Mouse (Mus musculus) stomach, embryonic 16.5 days (tissue): ENCODE results near the gene Gp9. TPM values are rescaled to one million over a fixed set of nuclear protein-coding genes. Genes with fewer than 3 reads are reported as not detected.

Source experiments
- ATAC-seq: fragments of 200-750 bp; cut with Nextera tagmentation; 2 replicates; pipeline ENCODE4 v1.8.0; 2017; ENCODE audit warnings: moderate number of reproducible peaks, moderate TSS enrichment; ENCODE audit not compliant: insufficient read depth, low FRiP score
- H3K27ac ChIP-seq: fragments of 300-500 bp; sonication (generic); 2 replicates; pipeline ENCODE4 v1.5.1; 2014; ENCODE audit warnings: low read length
- H3K27me3 ChIP-seq: fragments of 300-500 bp; sonication (generic); 2 replicates; pipeline ENCODE4 v1.6.1; 2014; ENCODE audit warnings: low read length, control low read depth, mixed read lengths; ENCODE audit not compliant: control insufficient read depth, insufficient read depth
- H3K36me3 ChIP-seq: fragments of 300-500 bp; sonication (generic); 2 replicates; pipeline ENCODE4 v1.6.1; 2014; ENCODE audit warnings: low read length; ENCODE audit not compliant: control insufficient read depth, insufficient read depth
- H3K4me1 ChIP-seq: fragments of 300-500 bp; sonication (generic); 2 replicates; pipeline ENCODE4 v1.6.1; 2014; ENCODE audit warnings: low read length, control low read depth, mixed read lengths; ENCODE audit not compliant: control insufficient read depth, insufficient read depth
- H3K4me2 ChIP-seq: fragments of 300-500 bp; sonication (generic); 2 replicates; pipeline ENCODE4 v1.6.1; 2014; ENCODE audit warnings: low read depth, low read length, mixed read lengths
- H3K4me3 ChIP-seq: fragments of 300-500 bp; sonication (generic); replicated peaks from 2 replicates; pipeline ENCODE4 v1.5.1; 2014; ENCODE audit warnings: mild to moderate bottlenecking, low read length
- H3K9ac ChIP-seq: fragments of 300-500 bp; sonication (generic); 2 replicates; pipeline ENCODE4 v1.6.1; 2014; ENCODE audit warnings: low read length
- H3K9me3 ChIP-seq: fragments of 300-500 bp; sonication (generic); replicated peaks from 2 replicates; pipeline ENCODE4 v1.6.1; 2016; ENCODE audit warnings: low read length, control low read depth; ENCODE audit not compliant: control insufficient read depth
- WGBS: fragments of 180-500 bp; shearing (Covaris S2); extraction: QIAGEN DNeasy Blood & Tissue Kit; methylation state at CpG from one replicate; pipeline ENCODE4 v1.1.7; 2014; 5-methylcytosine and 5-hydroxymethylcytosine counted together
- polyA plus RNA-seq: library from polyadenylated mRNA; unstranded; fragments of >200 nt; fragmentation: Nextera tagmentation; extraction: Ambion mirVana; gene quantifications from 2 replicates; pipeline ENCODE4 v1.2.1, GENCODE M21; 2015

Gp9 gene
- polyA plus RNA-seq, 1 experiment from 2014 or later = 1.4 TPM

DNA sequence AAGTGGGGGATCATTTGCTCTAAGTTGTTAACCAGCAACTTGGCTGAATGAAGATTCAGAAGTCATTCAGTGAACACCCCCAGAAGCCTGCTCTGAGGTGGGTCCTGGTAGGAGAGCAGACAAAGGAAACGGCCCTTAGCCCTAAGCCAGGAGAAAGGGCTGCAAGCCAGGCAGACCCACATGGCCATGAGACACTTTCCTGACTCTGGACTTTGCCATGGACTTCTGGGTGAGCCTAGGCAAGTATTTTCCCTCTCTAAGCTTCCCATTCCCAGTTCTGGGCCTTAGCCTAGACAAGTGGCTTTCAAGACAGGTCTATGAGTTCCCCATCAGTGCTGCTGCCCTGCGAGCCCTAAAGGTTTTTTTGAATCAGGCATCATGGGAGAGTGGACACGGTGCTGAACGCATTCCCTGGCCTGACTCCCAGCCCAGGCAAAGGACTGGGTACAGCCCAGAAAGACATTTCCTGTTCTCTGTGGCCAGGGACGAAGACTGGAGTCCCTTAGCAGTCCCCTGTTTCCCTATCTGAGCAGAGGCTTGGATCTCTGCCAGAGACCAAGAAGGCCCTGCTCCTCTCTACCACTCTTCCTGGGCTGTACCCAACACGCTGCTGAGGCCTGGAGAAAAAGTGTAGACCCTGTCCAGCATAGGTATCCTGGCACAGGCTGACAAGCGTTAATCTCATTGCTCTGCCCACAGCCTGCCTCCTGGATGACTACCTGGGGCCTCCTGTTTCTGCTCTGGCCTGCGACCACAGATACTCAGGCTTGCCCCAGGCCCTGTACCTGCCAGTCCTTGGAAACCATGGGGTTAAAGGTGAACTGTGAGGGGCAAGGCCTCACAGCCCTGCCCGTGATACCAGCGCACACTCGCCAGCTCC, 662 bp downstream of the Gp9 start:
- Histone ChIP-seq H3K4me3 (no peak overlapping the region), H3K27me3 (no peaks in the 10 kb centered on the region), H3K9me3 (no peaks in the 10 kb centered on the region), H3K9ac (peak overlapping the region; percentile 31; the same call in 1 of the 2 replicates), H3K4me2 (no peak overlapping the region), H3K27ac (no peak overlapping the region), H3K36me3 (no peaks in the 10 kb centered on the region), H3K4me1 (no peaks in the 10 kb centered on the region)
- peak; percentile 21; the same call in 1 of the 2 replicates for ATAC-seq
- 67% methylated on average over 11 of the region's 11 CpGs for WGBS

DNA sequence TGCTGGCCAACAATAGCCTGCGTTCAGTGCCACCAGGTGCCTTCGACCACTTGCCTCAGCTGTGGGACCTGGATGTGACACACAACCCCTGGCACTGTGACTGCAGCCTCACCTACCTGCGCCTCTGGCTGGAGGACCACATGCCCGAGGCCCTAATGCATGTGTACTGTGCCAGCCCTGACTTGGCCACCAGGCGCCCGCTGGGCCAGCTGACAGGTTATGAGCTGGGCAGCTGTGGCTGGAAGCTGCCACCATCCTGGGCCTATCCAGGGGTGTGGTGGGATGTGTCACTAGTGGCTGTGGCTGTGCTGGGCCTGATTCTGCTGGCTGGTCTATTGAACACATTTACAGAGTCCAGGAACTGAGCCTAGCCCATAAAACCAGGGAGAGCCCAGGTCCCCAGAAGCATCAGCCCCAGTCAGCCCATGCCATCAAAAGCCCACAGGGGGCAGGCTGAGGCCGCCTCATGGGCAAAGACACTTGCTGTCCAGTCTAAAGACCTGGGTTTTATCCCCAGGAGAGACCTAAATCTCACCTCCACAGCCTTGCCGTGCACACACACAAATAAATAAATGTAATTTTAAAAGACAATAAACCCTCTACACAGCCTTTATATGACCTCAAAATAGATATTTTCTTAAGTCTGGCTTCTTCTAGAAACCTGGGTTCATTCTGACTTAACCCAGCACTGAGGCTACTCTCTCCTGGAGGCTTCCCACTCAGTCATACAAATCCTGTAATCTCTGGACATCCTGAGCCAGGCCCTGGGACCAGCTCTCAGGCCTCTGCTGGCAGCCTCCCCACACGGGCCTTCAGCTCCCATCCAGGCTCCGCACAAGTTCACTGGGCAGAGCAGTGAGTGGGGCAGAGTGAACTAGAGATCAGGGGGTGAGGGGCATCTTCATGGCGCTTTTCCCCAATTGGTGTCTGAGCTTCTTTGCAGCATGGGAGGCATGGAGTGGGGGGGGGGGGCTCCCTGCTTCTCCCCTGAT, 1.6 kb downstream of the Gp9 start:
- H3K4me3 ChIP-seq = no peak overlapping the region
- ATAC-seq = peak; percentile 29; the same call in 1 of the 2 replicates
- WGBS = 82% methylated on average over 11 of the region's 11 CpGs
- no peak overlapping the region for H3K4me2 ChIP-seq
- H3K9ac ChIP-seq = no peak overlapping the region
- H3K36me3 ChIP-seq = no peaks in the 10 kb centered on the region
- H3K27me3 ChIP-seq = no peaks in the 10 kb centered on the region
- H3K9me3 ChIP-seq = no peaks in the 10 kb centered on the region
- no peak overlapping the region for H3K27ac ChIP-seq
- no peaks in the 10 kb centered on the region for H3K4me1 ChIP-seq

DNA sequence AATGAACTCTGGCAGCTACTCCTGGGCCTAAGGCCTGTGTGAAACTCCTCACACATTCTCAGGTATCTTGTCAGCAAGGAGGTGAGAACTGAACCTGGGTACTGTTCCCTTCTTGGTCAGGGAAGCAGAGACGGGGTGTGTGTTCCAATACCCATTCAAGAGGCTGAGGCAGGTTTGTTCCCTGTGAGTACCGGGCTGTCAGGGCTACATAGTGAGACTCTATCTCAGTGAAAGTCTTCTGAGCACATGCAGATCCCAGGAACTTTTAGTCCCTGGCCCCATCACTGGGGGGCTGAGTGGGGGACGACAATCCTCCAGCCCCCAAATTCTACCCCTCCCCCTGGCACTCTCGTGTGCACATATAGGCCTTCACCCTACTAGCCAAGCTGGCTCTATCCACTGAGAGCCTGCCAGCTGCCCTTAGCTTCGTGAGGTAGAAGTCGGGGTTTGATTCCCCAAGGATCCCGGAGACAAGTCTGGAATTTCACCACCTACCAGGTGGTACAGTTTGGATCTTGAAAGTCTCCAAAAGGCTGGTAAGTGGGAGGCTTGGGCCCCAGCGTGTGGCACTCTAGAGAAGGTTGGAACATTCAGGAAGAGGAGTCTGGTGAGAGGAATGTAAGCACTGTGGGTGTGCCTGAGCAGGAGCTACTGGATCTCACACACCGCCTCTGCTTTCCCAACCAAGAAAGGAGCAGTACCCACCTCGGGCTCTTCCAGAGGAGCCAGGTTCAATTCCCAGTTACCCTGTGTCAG, 2.9 kb downstream of the Gp9 start:
- no peaks in the 10 kb centered on the region for H3K36me3 ChIP-seq
- no peak overlapping the region for H3K9ac ChIP-seq
- no peaks in the 10 kb centered on the region for H3K4me1 ChIP-seq
- H3K4me2 ChIP-seq = no peak overlapping the region
- no peaks in the 10 kb centered on the region for H3K27me3 ChIP-seq
- no peak overlapping the region for H3K4me3 ChIP-seq
- H3K27ac ChIP-seq = no peak overlapping the region
- ATAC-seq = no peak
- no peaks in the 10 kb centered on the region for H3K9me3 ChIP-seq
- 82% methylated on average over 10 of the region's 10 CpGs for WGBS

DNA sequence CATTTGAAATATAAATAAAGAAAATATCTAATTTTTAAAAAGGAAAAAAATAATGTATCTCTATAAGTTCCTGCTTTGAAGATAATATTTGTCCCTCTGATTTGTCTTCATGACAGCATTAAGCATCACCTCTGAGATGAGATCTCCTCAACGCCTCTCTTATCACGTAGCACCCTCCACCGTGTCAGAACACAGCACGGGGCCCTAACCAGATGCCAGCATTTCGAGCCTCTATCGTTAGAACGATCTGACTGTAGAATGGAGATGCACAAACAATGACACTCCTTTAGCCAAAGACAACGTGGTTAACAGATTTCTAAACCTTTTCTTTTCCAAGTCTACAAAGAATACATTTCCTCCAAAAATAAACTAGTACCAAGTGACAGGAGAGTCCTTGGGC, 6.2 kb downstream of the Gp9 start:
- Histone ChIP-seq H3K9ac (no peak overlapping the region), H3K27me3 (no peaks in the 10 kb centered on the region), H3K27ac (no peak overlapping the region), H3K9me3 (no peaks in the 10 kb centered on the region), H3K36me3 (no peaks in the 10 kb centered on the region), H3K4me1 (no peaks in the 10 kb centered on the region), H3K4me2 (no peak overlapping the region), H3K4me3 (no peak overlapping the region)
- WGBS = 74% methylated on average over 8 of the region's 8 CpGs
- no peak for ATAC-seq

DNA sequence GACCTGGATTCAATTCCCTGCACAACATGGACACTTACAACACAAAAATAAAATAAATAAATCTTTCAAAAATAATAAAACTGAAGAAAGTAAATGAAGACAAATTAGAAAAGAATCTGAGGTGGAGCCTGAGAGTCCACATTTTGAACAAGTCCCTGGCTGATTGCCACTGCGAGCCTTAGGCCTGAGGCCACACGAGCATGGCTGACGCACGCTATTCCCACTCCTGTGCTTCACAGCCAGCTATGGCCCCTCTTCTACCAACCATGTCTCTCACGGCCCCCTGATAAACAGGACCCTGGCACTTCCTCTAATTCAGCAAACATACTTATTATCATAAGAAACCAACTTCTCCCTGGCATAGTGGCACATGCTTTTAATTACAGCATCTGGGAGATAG, 8.7 kb downstream of the Gp9 start:
- WGBS = 75% methylated on average over 5 of the region's 5 CpGs
- no peak overlapping the region for H3K27ac ChIP-seq
- no peak overlapping the region for H3K9ac ChIP-seq
- no peak for ATAC-seq
- no peak overlapping the region for H3K4me2 ChIP-seq
- no peaks in the 10 kb centered on the region for H3K9me3 ChIP-seq
- H3K4me3 ChIP-seq = no peak overlapping the region
- H3K27me3 ChIP-seq = no peaks in the 10 kb centered on the region
- peaks cover 18% of the 10 kb centered on the region for H3K4me1 ChIP-seq
- no peaks in the 10 kb centered on the region for H3K36me3 ChIP-seq

DNA sequence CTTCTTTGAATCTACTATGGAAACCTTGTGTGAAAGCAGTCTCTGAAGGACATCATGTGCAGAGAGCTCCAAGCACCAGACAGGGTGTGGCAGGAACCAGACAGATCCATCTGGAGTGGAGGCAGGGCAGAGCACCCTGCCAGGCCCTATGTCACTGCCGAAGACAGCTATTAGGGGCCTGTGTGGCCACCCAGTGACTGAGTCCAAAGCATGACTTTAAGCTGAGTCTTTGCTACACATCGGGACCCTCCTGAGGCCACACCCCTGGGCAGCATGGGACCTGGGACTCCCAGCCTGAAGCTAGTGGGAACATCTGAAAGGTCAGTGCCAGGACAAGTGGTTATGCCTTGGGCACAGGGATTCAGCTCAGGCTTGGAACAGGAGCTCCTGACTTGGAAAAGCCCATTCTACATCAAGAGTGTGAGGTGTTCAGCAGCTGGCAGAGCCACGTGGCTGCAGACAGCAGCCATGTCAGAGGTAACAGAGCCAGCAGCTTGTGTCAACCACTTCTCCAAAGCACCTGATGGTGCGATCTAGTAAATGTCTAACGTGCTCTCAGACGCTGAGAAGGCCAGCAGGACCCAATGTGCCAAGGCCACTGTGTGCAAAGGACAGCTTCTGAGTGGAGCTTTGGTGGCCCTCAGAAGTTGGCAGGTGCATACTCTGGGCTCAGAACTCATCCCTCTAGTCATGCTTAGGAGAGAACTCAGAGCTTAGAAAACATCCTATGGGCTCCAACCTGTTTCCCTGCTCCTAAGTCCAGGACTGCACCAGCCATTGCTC, 9.4 kb downstream of the Gp9 start:
- Histone ChIP-seq H3K36me3 (no peaks in the 10 kb centered on the region), H3K4me3 (no peak overlapping the region), H3K9me3 (no peaks in the 10 kb centered on the region), H3K4me1 (peaks cover 18% of the 10 kb centered on the region), H3K27ac (no peak overlapping the region), H3K27me3 (no peaks in the 10 kb centered on the region), H3K9ac (no peak overlapping the region), H3K4me2 (no peak overlapping the region)
- WGBS = 75% methylated on average over 6 of the region's 6 CpGs
- ATAC-seq = no peak

DNA sequence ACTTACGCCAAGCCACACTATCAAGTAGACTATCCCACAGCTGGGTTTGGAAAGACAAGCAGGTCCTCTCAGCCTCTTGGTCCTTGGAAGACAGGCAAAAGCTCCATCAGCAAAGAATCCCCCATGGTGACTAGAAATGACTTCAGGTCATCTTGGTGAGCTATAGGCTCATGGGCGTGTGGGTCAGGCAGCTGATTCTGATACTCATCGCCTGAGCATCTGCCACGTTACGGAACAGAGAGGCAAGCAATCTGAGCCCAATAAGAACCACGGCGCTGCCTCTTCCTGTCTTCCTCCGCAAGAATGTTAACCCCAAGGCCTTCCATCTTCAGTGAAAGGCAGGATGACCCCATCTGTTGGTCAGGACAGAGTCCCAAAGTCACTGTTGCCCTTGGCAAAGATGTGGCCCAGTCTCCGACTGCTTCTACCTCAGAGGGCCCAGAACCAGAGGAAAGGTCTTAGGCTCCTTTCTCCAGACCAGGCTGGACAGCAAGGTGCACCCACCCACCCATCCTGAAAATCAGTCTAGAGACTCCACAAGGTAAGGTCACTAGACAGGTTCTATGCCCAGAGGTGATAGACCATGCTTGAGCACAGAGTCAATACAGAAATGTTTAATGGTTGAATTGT, 10.5 kb downstream of the Gp9 start:
- no peak overlapping the region for H3K4me3 ChIP-seq
- H3K27me3 ChIP-seq = no peaks in the 10 kb centered on the region
- no peak overlapping the region for H3K4me2 ChIP-seq
- 93% methylated on average over 9 of the region's 9 CpGs for WGBS
- H3K9me3 ChIP-seq = no peaks in the 10 kb centered on the region
- no peak for ATAC-seq
- no peaks in the 10 kb centered on the region for H3K36me3 ChIP-seq
- no peak overlapping the region for H3K9ac ChIP-seq
- peaks cover 18% of the 10 kb centered on the region for H3K4me1 ChIP-seq
- H3K27ac ChIP-seq = peak overlapping the region; percentile 81
